Mouse (Mus musculus): Measurements from ENCODE around the gene Jak1.

DNA sequence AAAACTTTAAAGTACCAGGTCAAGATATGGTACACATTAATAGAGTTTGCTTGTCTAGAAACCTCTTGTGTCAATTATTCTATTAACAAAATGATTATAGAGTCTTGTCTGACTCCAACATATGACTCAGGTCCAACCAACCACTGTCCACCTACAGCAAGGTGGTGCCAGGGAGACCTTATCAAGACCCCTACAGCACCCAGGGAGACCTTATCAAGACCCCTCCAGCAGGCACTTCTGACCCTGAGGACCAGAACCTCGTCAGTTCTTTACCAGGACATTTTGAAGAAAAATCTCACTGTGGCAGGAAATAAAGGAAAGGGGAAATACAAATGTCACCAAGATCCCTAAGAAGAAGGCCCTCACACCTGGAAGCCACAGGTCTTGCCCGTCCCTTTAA, 18.5 kb downstream of the Jak1 start:
- TF ChIP-seq CTCF (IDR thresholded peaks at IDR 0.05; ENCODE audit: low read depth, low read length) (no peak), POLR2A (IDR thresholded peaks at IDR 0.05; ENCODE audit: insufficient read depth, low read length) (no peak), EP300 (IDR thresholded peaks at IDR 0.05; ENCODE audit: insufficient read depth, low read depth, low read length) (no peak)
